Mouse (Mus musculus): ENCODE measurements at regions not wholly inside any gene's neighbourhood (a gene's known extent, or its start where the extent isn't known, plus 50 kb on each side); places are given as distances from the start of the nearest gene placed in this dataset.

DNA sequence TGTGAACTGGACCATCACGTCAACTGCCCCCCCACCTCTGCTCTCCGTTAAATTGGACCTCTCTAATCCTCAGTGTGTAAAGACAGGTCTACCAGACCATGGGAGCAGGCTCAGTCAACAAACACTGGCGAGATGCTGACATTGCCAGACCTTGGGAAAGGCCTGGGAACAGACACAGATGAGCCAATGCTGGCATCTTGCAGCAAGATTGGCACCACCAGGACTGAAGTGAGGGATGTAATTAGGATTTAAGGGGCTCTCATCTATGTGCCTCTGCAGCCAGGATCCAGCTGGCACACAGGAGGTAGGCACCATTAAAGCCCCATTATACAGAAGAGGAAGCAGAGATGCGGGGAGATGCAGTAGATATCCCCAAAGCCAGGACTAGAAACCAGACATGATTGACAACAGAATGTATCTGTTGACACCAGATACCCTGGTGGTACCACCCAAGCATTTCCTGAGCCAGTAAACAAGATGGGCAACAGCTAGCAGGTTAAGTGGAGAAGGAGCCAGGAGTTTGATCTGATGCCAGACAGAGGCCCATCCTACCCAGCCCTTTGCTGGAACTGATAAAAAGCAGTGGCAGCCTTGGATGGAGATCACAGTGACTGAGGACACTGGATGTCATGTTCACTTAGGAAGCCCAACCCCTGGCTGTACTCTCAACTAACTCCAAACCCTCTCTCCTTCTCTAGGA, 59.7 kb upstream of the Cplx2 start:
- Histone ChIP-seq H3K9ac (ENCODE audit: low read length) (no peak overlapping the region), H3K4me2 (ENCODE audit: low read depth, low read length) (no peak overlapping the region), H3K4me1 (ENCODE audit: control insufficient read depth, insufficient read depth, low read length) (peaks cover 36% of the 10 kb centered on the region), H3K4me3 (ENCODE audit: low read length) (no peak overlapping the region), H3K36me3 (ENCODE audit: control insufficient read depth, insufficient read depth) (no peaks in the 10 kb centered on the region), H3K9me3 (replicated peaks; ENCODE audit: control insufficient read depth, low read length) (no peaks in the 10 kb centered on the region), H3K27ac (ENCODE audit: low read length) (no peak overlapping the region), H3K27me3 (ENCODE audit: control insufficient read depth, insufficient read depth, low read length) (no peaks in the 10 kb centered on the region)
- ATAC-seq (replicated peaks; ENCODE audit: extremely low read depth, insufficient read depth, low FRiP score), result no peak
- 86% methylated on average over 4 of the region's 4 CpGs for WGBS

DNA sequence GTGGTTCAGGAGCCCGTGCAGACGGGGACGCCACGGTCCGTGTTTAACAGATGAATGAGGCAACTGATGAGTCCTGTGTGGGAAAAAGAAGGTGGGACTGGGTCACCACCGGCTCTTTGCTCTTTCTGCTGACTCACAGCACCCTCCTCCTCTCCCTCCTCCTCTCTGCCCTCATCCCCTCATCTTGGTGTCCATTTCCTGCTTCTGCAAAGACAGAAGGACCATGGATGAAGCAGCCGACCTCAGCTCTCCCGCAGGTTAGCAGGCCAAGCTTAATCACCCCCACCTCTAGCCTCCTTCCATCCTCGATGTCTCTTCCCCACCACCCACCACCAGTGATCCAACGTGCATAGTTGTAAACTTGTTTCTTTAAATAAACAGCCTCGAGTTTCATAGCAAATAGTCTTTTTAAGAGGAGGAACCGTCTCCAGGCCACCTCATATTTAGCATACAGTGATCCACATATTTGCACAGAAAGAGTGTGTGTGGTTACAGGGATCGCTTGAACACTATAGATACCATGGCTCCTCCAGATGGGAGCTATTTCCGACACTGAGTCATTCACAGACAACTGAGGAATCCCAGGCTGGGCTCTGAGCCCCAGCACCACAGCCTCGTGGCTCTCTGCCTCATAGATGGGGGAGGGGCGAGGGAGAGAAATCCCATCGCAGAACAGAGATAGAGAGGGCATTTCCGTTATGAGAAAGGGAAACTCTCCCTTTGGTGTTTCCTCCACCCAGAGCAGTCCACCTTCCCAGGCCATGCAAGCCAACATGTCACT, 58.6 kb upstream of the Cplx2 start:
- WGBS, result 42% methylated on average over 18 of the region's 18 CpGs
- Histone ChIP-seq H3K4me2 (ENCODE audit: low read depth, low read length) (peak overlapping the region; percentile 31), H3K27ac (ENCODE audit: low read length) (peak overlapping the region; percentile 69), H3K4me3 (ENCODE audit: low read length) (no peak overlapping the region), H3K9me3 (replicated peaks; ENCODE audit: control insufficient read depth, low read length) (no peaks in the 10 kb centered on the region), H3K27me3 (ENCODE audit: control insufficient read depth, insufficient read depth, low read length) (no peaks in the 10 kb centered on the region), H3K9ac (ENCODE audit: low read length) (no peak overlapping the region), H3K4me1 (ENCODE audit: control insufficient read depth, insufficient read depth, low read length) (peaks cover 26% of the 10 kb centered on the region), H3K36me3 (ENCODE audit: control insufficient read depth, insufficient read depth) (no peaks in the 10 kb centered on the region)
- peak; percentile 83 for ATAC-seq (replicated peaks; ENCODE audit: extremely low read depth, insufficient read depth, low FRiP score)

GRCm38 (mm10) chr13:54315333-54315732, 55.8 kb upstream of the Cplx2 start:
- H3K9me3 ChIP-seq (replicated peaks; ENCODE audit: control insufficient read depth, low read length), result no peaks in the 10 kb centered on the region
- H3K27ac ChIP-seq (ENCODE audit: low read length), result no peak overlapping the region
- H3K4me3 ChIP-seq (ENCODE audit: low read length), result no peak overlapping the region
- peaks cover 17% of the 10 kb centered on the region for H3K4me1 ChIP-seq (ENCODE audit: control insufficient read depth, insufficient read depth, low read length)
- 70% methylated on average over 3 of the region's 3 CpGs for WGBS
- H3K27me3 ChIP-seq (ENCODE audit: control insufficient read depth, insufficient read depth, low read length), result no peaks in the 10 kb centered on the region
- H3K9ac ChIP-seq (ENCODE audit: low read length), result no peak overlapping the region
- H3K4me2 ChIP-seq (ENCODE audit: low read depth, low read length), result no peak overlapping the region
- no peaks in the 10 kb centered on the region for H3K36me3 ChIP-seq (ENCODE audit: control insufficient read depth, insufficient read depth)
- ATAC-seq (replicated peaks; ENCODE audit: extremely low read depth, insufficient read depth, low FRiP score), result no peak

- H3K4me3 ChIP-seq (ENCODE audit: low read length), result no peak overlapping the region
- WGBS, result 83% methylated on average over 6 of the region's 6 CpGs
Observed at GRCm38 (mm10) chr13:54316907-54317306, 54.2 kb upstream of the Cplx2 start.

DNA sequence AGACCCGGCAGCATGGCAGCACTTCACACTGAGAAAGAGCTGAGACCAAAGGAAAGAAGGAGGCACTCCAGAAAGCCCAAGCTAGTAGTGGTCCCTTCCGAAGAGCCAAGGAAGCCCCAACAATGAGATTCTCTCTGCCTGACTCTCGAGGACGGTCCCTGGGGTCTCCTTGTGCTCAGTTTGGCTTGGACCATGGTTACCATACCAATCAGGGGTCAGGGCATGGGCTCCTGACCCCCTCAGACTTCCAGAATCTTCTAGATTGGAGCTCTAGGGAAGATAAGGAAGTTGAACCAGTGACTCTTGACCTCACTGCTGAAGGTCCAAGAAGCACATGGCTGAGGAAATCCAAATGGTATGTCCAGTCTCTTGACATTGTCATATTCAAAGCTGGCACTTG, 53.0 kb upstream of the Cplx2 start:
- H3K27me3 ChIP-seq (ENCODE audit: control insufficient read depth, insufficient read depth, low read length), result no peaks in the 10 kb centered on the region
- H3K4me3 ChIP-seq (ENCODE audit: low read length), result no peak overlapping the region
- H3K9me3 ChIP-seq (replicated peaks; ENCODE audit: control insufficient read depth, low read length), result no peaks in the 10 kb centered on the region
- no peak overlapping the region for H3K4me2 ChIP-seq (ENCODE audit: low read depth, low read length)
- H3K4me1 ChIP-seq (ENCODE audit: control insufficient read depth, insufficient read depth, low read length), result peaks cover 4% of the 10 kb centered on the region
- no peaks in the 10 kb centered on the region for H3K36me3 ChIP-seq (ENCODE audit: control insufficient read depth, insufficient read depth)
- 90% methylated on average over 4 of the region's 4 CpGs for WGBS
- H3K9ac ChIP-seq (ENCODE audit: low read length), result no peak overlapping the region
- H3K27ac ChIP-seq (ENCODE audit: low read length), result no peak overlapping the region
- no peak for ATAC-seq (replicated peaks; ENCODE audit: extremely low read depth, insufficient read depth, low FRiP score)

More at GRCm38 (mm10) chr13:54316907-54317306, 54.2 kb upstream of the Cplx2 start:
- Histone ChIP-seq H3K27me3 (ENCODE audit: control insufficient read depth, insufficient read depth, low read length) (no peaks in the 10 kb centered on the region), H3K9me3 (replicated peaks; ENCODE audit: control insufficient read depth, low read length) (no peaks in the 10 kb centered on the region), H3K9ac (ENCODE audit: low read length) (no peak overlapping the region), H3K36me3 (ENCODE audit: control insufficient read depth, insufficient read depth) (no peaks in the 10 kb centered on the region), H3K4me1 (ENCODE audit: control insufficient read depth, insufficient read depth, low read length) (peaks cover 13% of the 10 kb centered on the region), H3K4me2 (ENCODE audit: low read depth, low read length) (no peak overlapping the region), H3K27ac (ENCODE audit: low read length) (no peak overlapping the region)
- ATAC-seq (replicated peaks; ENCODE audit: extremely low read depth, insufficient read depth, low FRiP score), result no peak

DNA sequence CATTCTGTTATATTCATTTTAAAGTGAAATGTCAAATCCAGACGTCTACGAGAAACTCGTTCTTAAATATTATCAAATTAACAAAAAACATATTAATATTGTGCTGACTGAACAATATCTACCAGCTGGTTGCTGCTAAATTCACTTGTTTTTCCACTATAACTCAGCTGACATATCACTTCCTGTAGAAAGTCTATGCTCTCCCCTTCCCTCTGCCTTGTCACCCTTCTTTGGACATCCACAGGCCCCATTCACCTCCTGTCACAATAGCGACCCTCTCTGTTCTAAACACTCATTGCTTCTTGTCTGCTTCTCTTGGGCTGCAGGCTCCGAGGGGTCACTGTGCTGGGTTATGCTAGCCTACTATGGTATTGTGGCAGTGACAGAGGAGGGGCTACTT, 52.5 kb upstream of the Cplx2 start:
- H3K27ac ChIP-seq (ENCODE audit: low read length), result no peak overlapping the region
- no peak for ATAC-seq (replicated peaks; ENCODE audit: extremely low read depth, insufficient read depth, low FRiP score)
- H3K9ac ChIP-seq (ENCODE audit: low read length), result no peak overlapping the region
- H3K4me1 ChIP-seq (ENCODE audit: control insufficient read depth, insufficient read depth, low read length), result 0 out of 2 replicates have a peak, but pooled peaks cover 2% of the 10 kb centered on the region
- WGBS, result 72% methylated on average over 5 of the region's 5 CpGs
- no peaks in the 10 kb centered on the region for H3K9me3 ChIP-seq (replicated peaks; ENCODE audit: control insufficient read depth, low read length)
- no peak overlapping the region for H3K4me2 ChIP-seq (ENCODE audit: low read depth, low read length)
- no peak overlapping the region for H3K4me3 ChIP-seq (ENCODE audit: low read length)
- no peaks in the 10 kb centered on the region for H3K36me3 ChIP-seq (ENCODE audit: control insufficient read depth, insufficient read depth)
- H3K27me3 ChIP-seq (ENCODE audit: control insufficient read depth, insufficient read depth, low read length), result no peaks in the 10 kb centered on the region

DNA sequence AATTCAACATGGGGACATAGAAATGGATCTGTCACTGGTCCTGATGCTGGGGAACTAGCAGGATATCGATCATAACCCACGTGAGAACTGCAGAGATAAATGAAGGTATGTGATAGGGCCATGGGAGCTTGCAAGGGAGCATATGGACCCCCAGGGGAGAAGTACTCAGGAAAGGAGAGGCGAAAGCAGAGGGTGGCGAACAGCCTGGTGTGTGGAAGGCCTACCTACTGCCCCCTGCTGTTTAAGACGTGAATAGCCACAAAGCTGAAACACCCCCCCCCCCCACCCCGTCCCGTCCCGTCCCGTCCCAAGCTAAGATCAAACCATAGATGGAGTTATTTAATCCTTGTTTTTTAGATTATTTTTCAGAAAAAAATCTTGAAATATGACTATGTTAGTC, 50.9 kb upstream of the Cplx2 start:
- H3K4me3 ChIP-seq (ENCODE audit: low read length), result no peak overlapping the region
- 52% methylated on average over 9 of the region's 9 CpGs for WGBS
- 0 out of 2 replicates have a peak, but pooled peaks cover 2% of the 10 kb centered on the region for H3K4me1 ChIP-seq (ENCODE audit: control insufficient read depth, insufficient read depth, low read length)
- no peak overlapping the region for H3K9ac ChIP-seq (ENCODE audit: low read length)
- H3K27ac ChIP-seq (ENCODE audit: low read length), result no peak overlapping the region
- no peaks in the 10 kb centered on the region for H3K27me3 ChIP-seq (ENCODE audit: control insufficient read depth, insufficient read depth, low read length)
- no peak for ATAC-seq (replicated peaks; ENCODE audit: extremely low read depth, insufficient read depth, low FRiP score)
- H3K4me2 ChIP-seq (ENCODE audit: low read depth, low read length), result no peak overlapping the region
- H3K9me3 ChIP-seq (replicated peaks; ENCODE audit: control insufficient read depth, low read length), result no peaks in the 10 kb centered on the region
- no peaks in the 10 kb centered on the region for H3K36me3 ChIP-seq (ENCODE audit: control insufficient read depth, insufficient read depth)

GRCm38 (mm10) chr13:54321011-54321410, 50.1 kb upstream of the Cplx2 start:
- H3K9me3 ChIP-seq (replicated peaks; ENCODE audit: control insufficient read depth, low read length), result no peaks in the 10 kb centered on the region
- no peak overlapping the region for H3K4me2 ChIP-seq (ENCODE audit: low read depth, low read length)
- H3K4me1 ChIP-seq (ENCODE audit: control insufficient read depth, insufficient read depth, low read length), result 0 out of 2 replicates have a peak, but pooled peaks cover 2% of the 10 kb centered on the region
- no peak for ATAC-seq (replicated peaks; ENCODE audit: extremely low read depth, insufficient read depth, low FRiP score)
- no peaks in the 10 kb centered on the region for H3K36me3 ChIP-seq (ENCODE audit: control insufficient read depth, insufficient read depth)
- 68% methylated on average over 14 of the region's 14 CpGs for WGBS
- no peak overlapping the region for H3K9ac ChIP-seq (ENCODE audit: low read length)
- no peak overlapping the region for H3K27ac ChIP-seq (ENCODE audit: low read length)
- no peak overlapping the region for H3K4me3 ChIP-seq (ENCODE audit: low read length)
- H3K27me3 ChIP-seq (ENCODE audit: control insufficient read depth, insufficient read depth, low read length), result no peaks in the 10 kb centered on the region
